30 mouse cellular contexts compared by ENCODE assay signal in genomic region chr10:117100175-117100574, GRCm38 (mm10). TPM values are rescaled to one million over a fixed set of nuclear protein-coding genes. Genes with fewer than 3 reads are reported as not detected.
DNase-seq lines count a peak whose midpoint lies in the region; ATAC-seq and TF ChIP-seq lines count a peak whose summit lies in the region.
"Had no signal": no experiment of that assay in that cellular context is flagged by ENCODE, and none has a peak within 500 bp of the region (broad histone marks: within the 10 kb centered on the region; RNA-seq: fewer than 3 reads in every experiment).

No protein-coding gene starts in this region.

- H3K4me2 ChIP-seq in liver, embryonic 12.5 days = no peak overlapping the region
- H3K4me2 ChIP-seq in liver, embryonic 15.5 days = no peak overlapping the region
- no peak overlapping the region for H3K4me2 ChIP-seq in hindbrain, embryonic 16.5 days (ENCODE audit: low read length)
- H3K4me2 ChIP-seq in midbrain, embryonic 14.5 days (ENCODE audit: low read length) = no peak overlapping the region
- H3K4me2 ChIP-seq: forebrain, embryonic 13.5 days; heart, embryonic 12.5 days; heart, embryonic 15.5 days; hindbrain, embryonic 14.5 days had no signal

- no peak for ATAC-seq in liver, embryonic 12.5 days
- ATAC-seq in liver, embryonic 15.5 days (ENCODE audit: insufficient read depth) = no peak
- no peak for ATAC-seq in hindbrain, embryonic 16.5 days
- no peak for ATAC-seq in midbrain, embryonic 14.5 days (ENCODE audit: low FRiP score, low TSS enrichment)
- ATAC-seq: activated CD4-positive, CD25-positive, alpha-beta regulatory T cell, adult 4 months; CD4-positive, CD25-positive, alpha-beta regulatory T cell, adult 4 months; forebrain, embryonic 13.5 days; forebrain, embryonic 16.5 days had no signal

- H3K4me1 ChIP-seq in liver, embryonic 12.5 days = peaks cover 82% of the 10 kb centered on the region
- H3K4me1 ChIP-seq in liver, embryonic 15.5 days (replicated peaks) = peaks cover 72% of the 10 kb centered on the region
- H3K4me1 ChIP-seq in hindbrain, embryonic 16.5 days (ENCODE audit: control insufficient read depth, insufficient read depth, low read depth, low read length) = peaks cover under 1% of the 10 kb centered on the region; the same call in 1 of the 2 replicates
- H3K4me1 ChIP-seq in midbrain, embryonic 14.5 days (ENCODE audit: control insufficient read depth, insufficient read depth, low read length) = peaks cover 3% of the 10 kb centered on the region

- H3K9ac ChIP-seq in liver, embryonic 12.5 days = peak overlapping the region; percentile 25; the same call in 1 of the 2 replicates
- no peak overlapping the region for H3K9ac ChIP-seq in liver, embryonic 15.5 days
- H3K9ac ChIP-seq in hindbrain, embryonic 16.5 days (ENCODE audit: low read depth, low read length) = no peak overlapping the region
- H3K9ac ChIP-seq in midbrain, embryonic 14.5 days (replicated peaks; ENCODE audit: low read length) = no peak overlapping the region
- H3K9ac ChIP-seq: forebrain, embryonic 13.5 days; heart, embryonic 12.5 days; heart, embryonic 15.5 days; hindbrain, embryonic 14.5 days had no signal

- H3K79me3 ChIP-seq in C2C12 (ENCODE audit: low read depth) = peaks cover 65% of the 10 kb centered on the region

- no peaks in the 10 kb centered on the region for H3K27me3 ChIP-seq in liver, embryonic 12.5 days (replicated peaks)
- no peaks in the 10 kb centered on the region for H3K27me3 ChIP-seq in C2C12 (ENCODE audit: control insufficient read depth, insufficient read depth, insufficient read length)
- no peaks in the 10 kb centered on the region for H3K27me3 ChIP-seq in liver, embryonic 15.5 days
- no peaks in the 10 kb centered on the region for H3K27me3 ChIP-seq in hindbrain, embryonic 16.5 days (replicated peaks; ENCODE audit: control insufficient read depth, insufficient read depth, low read length)
- H3K27me3 ChIP-seq in midbrain, embryonic 14.5 days (ENCODE audit: control insufficient read depth, insufficient read depth, low read length) = no peaks in the 10 kb centered on the region
- H3K27me3 ChIP-seq: forebrain, embryonic 13.5 days; heart, embryonic 12.5 days; heart, embryonic 15.5 days had no signal

- WGBS in liver, embryonic 12.5 days (ENCODE audit: insufficient replicate concordance) = 64% methylated on average over 5 of the region's 5 CpGs
- 61% methylated on average over 5 of the region's 5 CpGs for WGBS in liver, embryonic 15.5 days (ENCODE audit: insufficient replicate concordance)
- WGBS in hindbrain, embryonic 16.5 days = 79% methylated on average over 5 of the region's 5 CpGs
- WGBS in midbrain, embryonic 14.5 days = 88% methylated on average over 5 of the region's 5 CpGs

- peaks cover 98% of the 10 kb centered on the region for H3K79me2 ChIP-seq in C2C12 (ENCODE audit: control insufficient read depth, insufficient read depth)

- H3K9me3 ChIP-seq in liver, embryonic 12.5 days (replicated peaks) = no peaks in the 10 kb centered on the region
- H3K9me3 ChIP-seq in liver, embryonic 15.5 days (replicated peaks) = no peaks in the 10 kb centered on the region
- no peaks in the 10 kb centered on the region for H3K9me3 ChIP-seq in hindbrain, embryonic 16.5 days (ENCODE audit: control insufficient read depth, low read length)
- no peaks in the 10 kb centered on the region for H3K9me3 ChIP-seq in midbrain, embryonic 14.5 days (ENCODE audit: control insufficient read depth, low read length)
- H3K9me3 ChIP-seq: forebrain, embryonic 10.5 days; forebrain, embryonic 13.5 days; heart, embryonic 12.5 days; heart, embryonic 15.5 days had no signal

- H3K36me3 ChIP-seq in liver, embryonic 12.5 days = peaks cover 37% of the 10 kb centered on the region
- H3K36me3 ChIP-seq in C2C12 (ENCODE audit: control insufficient read depth, insufficient read depth) = peaks cover 36% of the 10 kb centered on the region
- peaks cover 39% of the 10 kb centered on the region for H3K36me3 ChIP-seq in liver, embryonic 15.5 days (replicated peaks)
- no peaks in the 10 kb centered on the region for H3K36me3 ChIP-seq in hindbrain, embryonic 16.5 days (ENCODE audit: control insufficient read depth, insufficient read depth, low read length)
- no peaks in the 10 kb centered on the region for H3K36me3 ChIP-seq in midbrain, embryonic 14.5 days (ENCODE audit: control insufficient read depth, insufficient read depth, low read length)

- H3K4me3 ChIP-seq in liver, embryonic 12.5 days = no peak overlapping the region
- no peak overlapping the region for H3K4me3 ChIP-seq in C2C12 (ENCODE audit: insufficient read depth, poor library complexity, severe bottlenecking)
- no peak overlapping the region for H3K4me3 ChIP-seq in liver, embryonic 15.5 days (replicated peaks)
- H3K4me3 ChIP-seq in hindbrain, embryonic 16.5 days (ENCODE audit: low read length) = no peak overlapping the region
- no peak overlapping the region for H3K4me3 ChIP-seq in midbrain, embryonic 14.5 days (replicated peaks; ENCODE audit: low read depth, low read length)
- H3K4me3 ChIP-seq: forebrain, embryonic 10.5 days; forebrain, embryonic 13.5 days; gastrocnemius, adult 2 months; heart, embryonic 12.5 days; heart, embryonic 15.5 days had no signal

- H3K27ac ChIP-seq in liver, embryonic 12.5 days = peak overlapping the region; percentile 72
- 0 out of 2 replicates have a peak overlapping the region, but pooled peaks have one; percentile 1 for H3K27ac ChIP-seq in liver, embryonic 15.5 days (replicated peaks)
- H3K27ac ChIP-seq in hindbrain, embryonic 16.5 days (ENCODE audit: low read depth, low read length) = no peak overlapping the region
- no peak overlapping the region for H3K27ac ChIP-seq in midbrain, embryonic 14.5 days (replicated peaks; ENCODE audit: low read depth, low read length)
- H3K27ac ChIP-seq: forebrain, embryonic 10.5 days; forebrain, embryonic 13.5 days; gastrocnemius, adult 2 months; heart, embryonic 15.5 days; hindbrain, embryonic 14.5 days had no signal

- TF ChIP-seq CTCF in C2C12 (IDR thresholded peaks at IDR 0.05; ENCODE audit: control insufficient read depth, insufficient read depth, insufficient read length) = no peak

- no peak for DNase-seq in liver
- no peak for DNase-seq in cerebellum, adult 11-12 months
- DNase-seq in midbrain, embryonic 14.5 days = no peak
- DNase-seq: adrenal gland, adult 8-10 months; adrenal gland, postnatal 25 days; B cell, adult 2 months; cerebellum, adult 18-20 months; cerebellum, adult 9-10 months; cerebellum, postnatal 14 days; gastrocnemius, adult 2 months; gastrocnemius, postnatal 14 days; heart, adult 18-20 months; heart, postnatal 10 days; heart, postnatal 4 days had no signal

- no peak overlapping the region for H3ac ChIP-seq in C2C12 (ENCODE audit: control insufficient read depth, insufficient read length, low read depth)

TF ChIP-seq in C2C12, 6 proteins besides CTCF, POLR2A, EP300 and RAD21:
- TF ChIP-seq MYOG (IDR thresholded peaks at IDR 0.05; ENCODE audit: control insufficient read depth, extremely low read depth, insufficient read length) = no peak
- TF ChIP-seq MYOD1 (IDR thresholded peaks at IDR 0.05; ENCODE audit: control insufficient read depth, insufficient read length, low read depth) = peak; percentile 74

RNA-seq across cellular contexts. Expression of gene Cct2, which starts 36.6 kb away (rescaled TPM):
- polyA plus RNA-seq in liver, embryonic 12.5 days (2016; fragmentation: Nextera tagmentation; extraction: Ambion mirVana) = 249 and 252 TPM in 2 replicates
- 440 TPM for polyA plus RNA-seq in C2C12 (2012; fragmentation: generic; extraction: Trizol)
- 141 and 142 TPM in 2 replicates for polyA plus RNA-seq in liver, embryonic 15.5 days (2015; fragmentation: Nextera tagmentation; extraction: Ambion mirVana)
- 244 and 245 TPM in 2 replicates for polyA plus RNA-seq in hindbrain, embryonic 16.5 days (2015; fragmentation: Nextera tagmentation; extraction: Ambion mirVana)
- 255 and 277 TPM in 2 replicates for polyA plus RNA-seq in midbrain, embryonic 14.5 days (2014; fragmentation: Nextera tagmentation; extraction: Ambion mirVana)

RNA-seq across cellular contexts. Expression of gene Frs2, which starts 48.2 kb away (rescaled TPM):
- polyA plus RNA-seq in liver, embryonic 12.5 days (2016; fragmentation: Nextera tagmentation; extraction: Ambion mirVana) = 11.3 and 13.3 TPM in 2 replicates
- 11.0 TPM for polyA plus RNA-seq in C2C12 (2012; fragmentation: generic; extraction: Trizol)
- 6.9 and 7.5 TPM in 2 replicates for polyA plus RNA-seq in liver, embryonic 15.5 days (2015; fragmentation: Nextera tagmentation; extraction: Ambion mirVana)
- polyA plus RNA-seq in hindbrain, embryonic 16.5 days (2015; fragmentation: Nextera tagmentation; extraction: Ambion mirVana) = 16.5 and 22.1 TPM in 2 replicates
- 25.4 and 30.3 TPM in 2 replicates for polyA plus RNA-seq in midbrain, embryonic 14.5 days (2014; fragmentation: Nextera tagmentation; extraction: Ambion mirVana)

RNA-seq across cellular contexts. Expression of gene Lrrc10, which starts 55.0 kb away (rescaled TPM):
- polyA plus RNA-seq in liver, embryonic 12.5 days (2016; fragmentation: Nextera tagmentation; extraction: Ambion mirVana) = not detected in 2 replicates
- not detected for polyA plus RNA-seq in C2C12 (2012; fragmentation: generic; extraction: Trizol)
- polyA plus RNA-seq in liver, embryonic 15.5 days (2015; fragmentation: Nextera tagmentation; extraction: Ambion mirVana) = not detected in 2 replicates
- not detected in 2 replicates for polyA plus RNA-seq in hindbrain, embryonic 16.5 days (2015; fragmentation: Nextera tagmentation; extraction: Ambion mirVana)
- not detected in 2 replicates for polyA plus RNA-seq in midbrain, embryonic 14.5 days (2014; fragmentation: Nextera tagmentation; extraction: Ambion mirVana)
- polyA plus RNA-seq: activated CD4-positive, CD25-positive, alpha-beta regulatory T cell, adult 4 months; CD4-positive, CD25-positive, alpha-beta regulatory T cell, adult 4 months; embryonic facial prominence, embryonic 11.5 days; embryonic facial prominence, embryonic 14.5 days; forebrain, embryonic 10.5 days; forebrain, embryonic 13.5 days; forebrain, embryonic 16.5 days; frontal cortex, adult 2 months; hindbrain, embryonic 14.5 days; intestine, embryonic 14.5 days had no signal

Comparison
In these comparisons a context has a peak if more than half of its experiments do, and no peak if none do; other contexts are left out.
1. H3K27ac ChIP-seq: peak in liver, embryonic 12.5 days (single experiment) and liver, embryonic 15.5 days (single experiment); none in hindbrain, embryonic 16.5 days (single experiment) and midbrain, embryonic 14.5 days (single experiment).